Mouse (Mus musculus) layer of hippocampus, adult 6 months (tissue): ENCODE measurements around the gene Samt2. TPM values are rescaled to one million over a fixed set of nuclear protein-coding genes. Genes with fewer than 3 reads are reported as not detected.

ENCODE experiments used
- long read RNA-seq, 2 experiments: library from polyadenylated mRNA; unstranded; transcript quantifications; one replicate each; pipeline ENCODE4 v2.0.0; 2019 to 2020
- polyA plus RNA-seq: library from polyadenylated mRNA; unstranded; fragments of <200 nt; fragmentation: Nextera tagmentation; gene quantifications from 2 replicates; pipeline ENCODE4 v1.2.3, GENCODE M21; 2021

The Samt2 gene
- polyA plus RNA-seq = not detected in 2 replicates
- long read RNA-seq, experiment 1 = 0 reads
- long read RNA-seq, experiment 2 = 0 reads

GRCm38 (mm10) chrX:154579260-154579659 is at the start of gene Samt2:
Samt2 (minus strand) TSS chrX:154579360.

Other genes starting within 250 kb of the Samt2 start
- not detected in 2 replicates for gene 4930524N10Rik, start 236.0 kb downstream of the Samt2 start, polyA plus RNA-seq
- gene Samt4, start 97.4 kb downstream of the Samt2 start, polyA plus RNA-seq = not detected in 2 replicates